Mouse (Mus musculus) lung, adult 2 months (tissue): Measurements from ENCODE around the gene Fam234b.

ENCODE experiments used
- CTCF ChIP-seq: fragments of 200-500 bp; IDR thresholded peaks from 2 replicates; pipeline ENCODE4 v1.5.1; 2011; ENCODE audit warnings: mild to moderate bottlenecking, low read length, control low read depth; ENCODE audit not compliant: insufficient read depth
- POLR2A ChIP-seq: fragments of 200-500 bp; IDR thresholded peaks from 2 replicates; pipeline ENCODE4 v1.6.1; 2011; ENCODE audit warnings: low read depth, mild to moderate bottlenecking, control low read depth, low read length, borderline replicate concordance; ENCODE audit errors: extremely low read depth

- TF ChIP-seq CTCF (no peak), POLR2A (no peak)
Observed at GRCm38 (mm10) chr6:135275231-135275630, 77.5 kb downstream of the Fam234b start.
